Mouse (Mus musculus) hematopoietic stem cell, adult 5-6 weeks (primary cell): ENCODE measurements around the gene Hpdl. TPM values are rescaled to one million over a fixed set of nuclear protein-coding genes. Genes with fewer than 3 reads are reported as not detected.

Source experiments
- total RNA-seq: library from RNA; stranded (forward); fragments of 172-1452, 232-1000 nt; gene quantifications from 2 replicates; pipeline ENCODE4 v1.2.3, GENCODE M21; 2017

Gene Hpdl
- total RNA-seq, 1 experiment from 2014 or later: 0.10 TPM

Other genes starting within 250 kb of the Hpdl start
- gene Ccdc17, start 225.1 kb downstream of the Hpdl start, total RNA-seq: 4.6 and 7.3 TPM in 2 replicates
- 291 and 379 TPM in 2 replicates for gene Nasp, start 193.8 kb downstream of the Hpdl start, total RNA-seq
- gene Akr1a1, start 170.0 kb downstream of the Hpdl start, total RNA-seq: 341 and 616 TPM in 2 replicates
- gene Prdx1, start 136.2 kb downstream of the Hpdl start, total RNA-seq: 221 and 249 TPM in 2 replicates
- 17.8 and 26.2 TPM in 2 replicates for gene Mmachc, start 113.3 kb downstream of the Hpdl start, total RNA-seq
- 19.8 and 27.4 TPM in 2 replicates for gene Ccdc163, start 113.2 kb downstream of the Hpdl start, total RNA-seq
- gene Tesk2, start 100.8 kb downstream of the Hpdl start, total RNA-seq: 6.1 and 6.9 TPM in 2 replicates
- gene Toe1, start 14.1 kb downstream of the Hpdl start, total RNA-seq: 35.8 and 38.5 TPM in 2 replicates
- 6.8 and 10.8 TPM in 2 replicates for gene Mutyh, start 14.0 kb downstream of the Hpdl start, total RNA-seq
- 0.10 and 0.56 TPM in 2 replicates for gene Zswim5, start 55.7 kb upstream of the Hpdl start, total RNA-seq
- gene Urod, start 172.7 kb upstream of the Hpdl start, total RNA-seq: 40.1 and 52.0 TPM in 2 replicates
- 14.4 and 17.0 TPM in 2 replicates for gene Hectd3, start 173.6 kb upstream of the Hpdl start, total RNA-seq
- 21.2 and 34.4 TPM in 2 replicates for gene Eif2b3, start 197.7 kb upstream of the Hpdl start, total RNA-seq